Mouse (Mus musculus) MEL (cell line): Measurements from ENCODE around the gene Enho.

ENCODE experiments used
- CHD2 ChIP-seq: IDR thresholded peaks from 2 replicates; pipeline ENCODE4 v1.6.1; 2011; ENCODE audit warnings: low read length, improper control_type of control experiment
- CTCF ChIP-seq, 3 experiments: IDR thresholded peaks in 2 of 3; conservative IDR thresholded peaks in 1 of 3; 2 replicates each; pipeline ENCODE4 v1.5.1; 2011 to 2012; ENCODE audit warnings: low read length in 3 of 3, low read depth in 2 of 3, mild to moderate bottlenecking in 2 of 3, improper control_type of control experiment in 1 of 3, inconsistent platforms in 1 of 3, mixed read lengths in 1 of 3, moderate library complexity in 1 of 3; ENCODE audit not compliant: control insufficient read depth in 1 of 3, insufficient read depth in 1 of 3, poor library complexity in 1 of 3, severe bottlenecking in 1 of 3
- E2F4 ChIP-seq: IDR thresholded peaks from 2 replicates; pipeline ENCODE4 v1.6.1; 2011; ENCODE audit warnings: low read depth, low read length, improper control_type of control experiment, borderline replicate concordance
- EP300 ChIP-seq, 2 experiments: IDR thresholded peaks; 2 replicates each; pipeline ENCODE4 v1.6.1; 2011; ENCODE audit warnings: improper control_type of control experiment in 2 of 2, low read length in 2 of 2, low read depth in 1 of 2, mild to moderate bottlenecking in 1 of 2
- KAT2A ChIP-seq: conservative IDR thresholded peaks from 2 replicates; pipeline ENCODE4 v1.6.1; 2012; ENCODE audit warnings: low read depth, low read length, improper control_type of control experiment, inconsistent platforms
- MAFK ChIP-seq: IDR thresholded peaks from 2 replicates; pipeline ENCODE4 v1.6.1; 2011; ENCODE audit warnings: low read depth, mild to moderate bottlenecking, low read length, improper control_type of control experiment, borderline replicate concordance
- MYB ChIP-seq: IDR thresholded peaks from 2 replicates; pipeline ENCODE4 v1.6.1; 2011; ENCODE audit warnings: mild to moderate bottlenecking, low read depth, low read length, improper control_type of control experiment
- NRF1 ChIP-seq: IDR thresholded peaks from 2 replicates; pipeline ENCODE4 v1.6.1; 2014; ENCODE audit warnings: low read depth, mild to moderate bottlenecking, inconsistent platforms, low read length, improper control_type of control experiment, moderate library complexity; ENCODE audit not compliant: poor library complexity, insufficient read depth, severe bottlenecking
- TAL1 ChIP-seq: IDR thresholded peaks from 2 replicates; pipeline ENCODE4 v1.6.1; 2012; ENCODE audit warnings: mild to moderate bottlenecking, inconsistent platforms, low read length, moderate library complexity, mixed read lengths
- TCF12 ChIP-seq: IDR thresholded peaks from 2 replicates; pipeline ENCODE4 v1.6.1; 2014; ENCODE audit warnings: low read depth, mild to moderate bottlenecking, inconsistent platforms, low read length, improper control_type of control experiment, moderate library complexity
- USF2 ChIP-seq, 2 experiments: IDR thresholded peaks; 2 replicates each; pipeline ENCODE4 v1.6.1; 2011 to 2012; ENCODE audit warnings: improper control_type of control experiment in 2 of 2, low read length in 2 of 2, borderline replicate concordance in 1 of 2, inconsistent platforms in 1 of 2, low read depth in 1 of 2, mild to moderate bottlenecking in 1 of 2; ENCODE audit not compliant: insufficient read depth in 1 of 2
- ZC3H11A ChIP-seq: IDR thresholded peaks from 2 replicates; pipeline ENCODE4 v1.6.1; 2012; ENCODE audit warnings: low read depth, mild to moderate bottlenecking, inconsistent platforms, low read length, improper control_type of control experiment
- ZNF384 ChIP-seq: IDR thresholded peaks from 2 replicates; pipeline ENCODE4 v1.6.1; 2012; ENCODE audit warnings: low read depth, mild to moderate bottlenecking, inconsistent platforms, low read length, improper control_type of control experiment

DNA sequence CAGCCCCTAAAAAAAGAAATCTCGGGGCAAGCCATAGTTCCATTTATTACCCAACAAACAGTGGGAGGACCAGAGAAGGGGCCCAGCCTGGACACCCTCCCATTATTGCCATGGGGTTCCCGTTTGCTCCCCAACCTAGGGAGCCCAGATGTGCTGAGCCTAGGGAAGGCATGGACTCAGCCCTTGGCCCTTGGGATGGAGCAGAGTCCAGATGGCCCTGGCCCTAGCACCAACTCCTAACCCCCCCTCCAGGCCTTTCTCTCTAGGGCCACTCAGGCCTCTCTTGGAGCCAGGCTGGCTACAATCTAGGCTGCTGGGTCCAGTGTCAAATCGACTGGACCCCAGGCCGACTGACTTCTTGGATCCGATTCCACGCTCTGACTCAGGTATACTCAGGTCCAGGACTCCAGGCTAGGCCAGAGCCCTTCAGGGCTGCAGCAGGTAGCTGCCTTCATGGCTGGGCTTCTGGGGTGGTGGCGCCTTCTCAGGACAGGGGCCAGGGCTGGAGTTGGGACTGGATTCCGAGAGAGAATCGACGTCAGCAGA lies 1.9 kb downstream of the Enho start:
- no peak for TF ChIP-seq ZC3H11A
- no peak for TF ChIP-seq EP300 (IDR thresholded peaks at IDR 0.05; ENCODE audit: low read depth in 1 of 2, low read length in 2 of 2)
- TF ChIP-seq USF2 (IDR thresholded peaks at IDR 0.05; ENCODE audit: borderline replicate concordance in 1 of 2, insufficient read depth in 1 of 2, low read depth in 1 of 2, low read length in 2 of 2) = no peak
- TF ChIP-seq ZNF384 = no peak
- TF ChIP-seq TCF12 = no peak
- TF ChIP-seq CTCF (IDR thresholded peaks at IDR 0.05 in 2 of 3, conservative IDR thresholded peaks at IDR 0.05 in 1 of 3; ENCODE audit: control insufficient read depth in 1 of 3, insufficient read depth in 1 of 3, low read depth in 2 of 3, low read length in 3 of 3, poor library complexity in 1 of 3, severe bottlenecking in 1 of 3) = no peak
- no peak for TF ChIP-seq MAFK
- no peak for TF ChIP-seq CHD2
- no peak for TF ChIP-seq NRF1
- TF ChIP-seq TAL1 = no peak
- TF ChIP-seq KAT2A = no peak
- no peak for TF ChIP-seq E2F4
- no peak for TF ChIP-seq MYB
